Comparison of ENCODE assay signal across 8 mouse cellular contexts in the genomic region with DNA sequence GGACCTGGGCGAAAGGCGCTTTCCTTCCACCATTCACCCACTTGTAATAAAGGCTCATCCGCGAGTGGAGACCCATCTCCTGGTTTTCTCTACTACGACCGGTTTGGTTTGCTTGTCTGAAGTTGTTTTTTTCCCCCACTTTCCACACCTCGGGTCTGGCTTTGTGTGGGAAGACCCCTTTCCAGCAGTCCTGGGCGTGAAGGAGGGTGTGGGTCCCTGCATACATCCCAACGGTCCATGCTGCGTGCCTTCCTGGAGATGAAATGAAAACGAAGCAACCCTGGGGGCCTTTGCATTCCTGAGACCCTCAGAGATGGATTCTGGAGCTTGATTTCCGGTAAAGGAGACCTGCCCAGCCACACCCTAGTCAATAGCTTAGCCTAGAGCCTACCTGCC. TPM values are rescaled to one million over a fixed set of nuclear protein-coding genes. Genes with fewer than 3 reads are reported as not detected.
DNase-seq lines count a peak whose midpoint lies in the region; ATAC-seq and TF ChIP-seq lines count a peak whose summit lies in the region.

No protein-coding gene starts in this region.

- H3K27ac ChIP-seq in kidney, adult 2 months (ENCODE audit: insufficient read depth, low read depth, low read length): peak overlapping the region; percentile 76; the same call in 1 of the 2 replicates
- peak overlapping the region; percentile 100 for H3K27ac ChIP-seq in heart, postnatal 0 days (ENCODE audit: low read depth)
- H3K27ac ChIP-seq in macrophage: peak overlapping the region; percentile 94

- peaks cover 13% of the 10 kb centered on the region; the same call in 1 of the 2 replicates for H3K4me1 ChIP-seq in kidney, adult 2 months (ENCODE audit: control insufficient read depth, insufficient read depth, low read length)
- peaks cover 37% of the 10 kb centered on the region for H3K4me1 ChIP-seq in heart, postnatal 0 days (ENCODE audit: control insufficient read depth, insufficient read depth)

- no peaks in the 10 kb centered on the region for H3K9me3 ChIP-seq in heart, postnatal 0 days (replicated peaks; ENCODE audit: control insufficient read depth, low read length)

- no peak for ATAC-seq in heart, postnatal 0 days (ENCODE audit: insufficient read depth, low read depth)

- TF ChIP-seq EP300 in heart, postnatal 0 days (IDR thresholded peaks at IDR 0.05; ENCODE audit: low read depth): no peak

- peak overlapping the region; percentile 67 for H3K4me3 ChIP-seq in kidney, adult 2 months (ENCODE audit: insufficient read depth, low read depth, low read length)
- peak overlapping the region; percentile 93 for H3K4me3 ChIP-seq in heart, postnatal 0 days (ENCODE audit: low read depth, low read length)
- peak overlapping the region; percentile 98 for H3K4me3 ChIP-seq in macrophage (ENCODE audit: inconsistent target)

- TF ChIP-seq CTCF in kidney, adult 2 months (conservative IDR thresholded peaks at IDR 0.05; ENCODE audit: insufficient read depth, insufficient read length, low read depth, low read length): no peak
- no peak for TF ChIP-seq CTCF in heart, postnatal 0 days (IDR thresholded peaks at IDR 0.05; ENCODE audit: low read depth)

- H3K27me3 ChIP-seq in kidney, adult 2 months (replicated peaks; ENCODE audit: control insufficient read depth, insufficient read depth, low read length): no peaks in the 10 kb centered on the region
- no peaks in the 10 kb centered on the region for H3K27me3 ChIP-seq in heart, postnatal 0 days (ENCODE audit: control insufficient read depth, insufficient read depth, low read length)

- TF ChIP-seq POLR2A in kidney, adult 2 months (IDR thresholded peaks at IDR 0.05; ENCODE audit: low read depth, low read length): no peak

- H3K79me2 ChIP-seq in macrophage (ENCODE audit: inconsistent target): peaks cover 53% of the 10 kb centered on the region

- H3K36me3 ChIP-seq in kidney, adult 2 months (ENCODE audit: control insufficient read depth, insufficient read depth, low read length): no peaks in the 10 kb centered on the region; the same call in 1 of the 2 replicates
- 0 out of 2 replicates have a peak, but pooled peaks cover 8% of the 10 kb centered on the region for H3K36me3 ChIP-seq in heart, postnatal 0 days (replicated peaks; ENCODE audit: control insufficient read depth, insufficient read depth, low read length)
- 0 out of 2 replicates have a peak, but pooled peaks cover 5% of the 10 kb centered on the region for H3K36me3 ChIP-seq in macrophage (ENCODE audit: inconsistent target)

- H3K4me2 ChIP-seq in heart, postnatal 0 days (ENCODE audit: low read depth, low read length): peak overlapping the region; percentile 88

- 2% methylated on average over 12 of the region's 12 CpGs for WGBS in kidney, adult 2 months
- WGBS in heart, postnatal 0 days: under 1% methylated on average over 12 of the region's 12 CpGs
- WGBS in macrophage (ENCODE audit: missing documents): 0% methylated on average over 12 of the region's 12 CpGs

- DNase-seq in kidney, adult 2 months: no peak
- DNase-seq in kidney, adult 8-10 months: no peak
- DNase-seq in ZHBTc4 (ENCODE audit: low read depth, low spot score): peak; percentile 47
- DNase-seq in heart, postnatal 0 days (ENCODE audit: low spot score): no peak
- DNase-seq in adrenal gland, postnatal 36 days: no peak
- no peak for DNase-seq in right cerebral cortex, postnatal 36 days (ENCODE audit: low spot score in 2 of 2)
- no peak for DNase-seq in frontal cortex, postnatal 25 days (ENCODE audit: low spot score in 2 of 2)

- H3K9ac ChIP-seq in heart, postnatal 0 days (replicated peaks; ENCODE audit: low read depth, low read length): peak overlapping the region; percentile 96

RNA-seq across cellular contexts. Expression of a gene that starts 0.8 kb away (rescaled TPM):
- 71.8 and 90.6 TPM in 2 replicates for polyA plus RNA-seq in kidney, adult 2 months (2012; rRNA removed)
- 132 and 199 TPM in 2 replicates for total RNA-seq in heart, postnatal 0 days (2014; rRNA removed; ENCODE audit: low replicate concordance)
- 267 and 288 TPM in 2 replicates for polyA plus RNA-seq in heart, postnatal 0 days (2015; fragmentation: Nextera tagmentation; extraction: Ambion mirVana)
- 100 to 1,000 TPM in 17 of 26 experiments, 10 to 100 TPM in 9; 50.8 to 209 (median 111) TPM for total RNA-seq in macrophage (2018; cell fraction: chromatin; rRNA removed)
- 100 to 1,000 TPM; 225 to 402 (median 294) TPM for total RNA-seq in macrophage (2018; cell fraction: cytosol; rRNA removed)
- total RNA-seq in macrophage (2018; cell fraction: nucleus; rRNA removed): 100 to 1,000 TPM in 25 of 26 experiments, 10 to 100 TPM in 1; 90.1 to 310 (median 159) TPM
- 285 to 859 TPM (median 563 TPM) in 3 replicates for polyA plus RNA-seq in macrophage (2018)
- total RNA-seq in adrenal gland, postnatal 36 days (2021): 100 to 1,000 TPM; 169 to 179 TPM
